Mouse (Mus musculus) cortical plate, adult 2 months (tissue): ENCODE data around the gene Tas2r144.

Experiments
- CTCF ChIP-seq: fragments of 200-500 bp; IDR thresholded peaks from 2 replicates; pipeline ENCODE4 v1.5.1; 2011; ENCODE audit warnings: mild to moderate bottlenecking, control low read depth, low read length; ENCODE audit not compliant: insufficient read depth; ENCODE audit errors: extremely low read depth
- POLR2A ChIP-seq: fragments of 200-500 bp; IDR thresholded peaks from 2 replicates; pipeline ENCODE4 v1.6.1; 2011; ENCODE audit warnings: mild to moderate bottlenecking, low read length, control low read depth; ENCODE audit not compliant: insufficient read depth; ENCODE audit errors: extremely low read depth

- TF ChIP-seq CTCF (peak; percentile 70; the same call in 1 of the 2 replicates), POLR2A (no peak)
Measured at GRCm38 (mm10) chr6:42227240-42228101, 12.3 kb downstream of the Tas2r144 start.
